Mouse (Mus musculus): ENCODE results near the gene Exoc6.

GRCm38 (mm10) chr19:37514811-37515292, 35.4 kb upstream of the Exoc6 start:
- TF ChIP-seq POLR2A (IDR thresholded peaks at IDR 0.05; ENCODE audit: insufficient read depth, low read length) (no peak), CTCF (IDR thresholded peaks at IDR 0.05; ENCODE audit: low read depth, low read length) (no peak)
